Mouse (Mus musculus): ENCODE measurements at regions not wholly inside any gene's neighbourhood (a gene's known extent, or its start where the extent isn't known, plus 50 kb on each side); places are given as distances from the start of the nearest gene placed in this dataset.
A peak's percentile ranks its signal among the peaks of the same experiment; 100 is the strongest.

DNA sequence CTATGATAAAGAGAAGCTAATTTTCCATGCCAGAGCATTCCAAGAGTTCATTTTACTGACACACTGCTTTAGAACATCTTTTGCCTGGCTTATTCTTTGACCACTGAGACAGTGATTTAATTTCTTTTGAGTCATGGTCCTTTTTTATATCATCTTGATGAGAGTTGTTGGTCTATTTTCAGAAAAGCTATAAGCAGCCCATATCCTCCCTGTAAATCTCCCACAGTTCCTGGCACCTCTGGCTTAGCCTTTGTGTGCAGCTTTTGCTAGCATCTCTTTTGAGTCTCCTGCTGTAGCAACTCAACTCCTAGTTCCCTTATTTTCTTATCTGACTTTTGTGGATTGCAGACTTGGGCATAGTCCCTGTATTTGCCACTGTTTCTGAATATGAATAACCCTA is 207.5 kb upstream of the 4931417E11Rik start:
- no peaks in the 10 kb centered on the region for H3K27me3 ChIP-seq (ENCODE audit: control insufficient read depth, insufficient read depth, low read length)
- no peaks in the 10 kb centered on the region for H3K36me3 ChIP-seq (replicated peaks; ENCODE audit: control insufficient read depth, insufficient read depth)
- DNase-seq (ENCODE audit: low spot score) (no peak), ATAC-seq (ENCODE audit: low FRiP score) (no peak)
- no peak overlapping the region for H3K4me3 ChIP-seq (replicated peaks; ENCODE audit: low read length)
- no peaks in the 10 kb centered on the region for H3K9me3 ChIP-seq (ENCODE audit: control insufficient read depth, low read length)
- H3K4me2 ChIP-seq (replicated peaks) = no peak overlapping the region
- no peak overlapping the region for H3K27ac ChIP-seq
- H3K4me1 ChIP-seq (replicated peaks; ENCODE audit: control insufficient read depth, insufficient read depth, low read length) = no peaks in the 10 kb centered on the region
- H3K9ac ChIP-seq = no peak overlapping the region

DNA sequence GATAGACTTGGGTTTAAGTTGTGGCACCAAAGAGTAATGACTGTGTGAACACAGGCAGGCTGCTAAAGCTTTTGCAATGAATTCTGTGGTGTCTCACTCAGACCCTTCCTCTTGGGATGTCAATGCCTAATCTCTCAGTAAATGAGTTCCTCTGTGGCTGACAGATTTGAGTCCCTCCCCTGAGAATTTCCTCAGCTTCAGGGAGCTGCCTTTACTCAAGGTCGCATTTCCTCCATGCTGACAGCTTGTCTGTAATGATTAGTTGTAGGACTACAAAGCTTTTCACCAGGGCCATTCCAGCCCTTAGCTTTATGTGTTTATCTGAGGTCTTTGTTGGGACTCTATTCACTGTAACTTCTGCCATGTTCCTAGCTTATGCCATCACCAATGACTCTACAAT is 199.9 kb upstream of the 4931417E11Rik start:
- ATAC-seq (ENCODE audit: low FRiP score) (no peak), DNase-seq (ENCODE audit: low spot score) (no peak)
- Histone ChIP-seq H3K9ac (no peak overlapping the region), H3K27me3 (ENCODE audit: control insufficient read depth, insufficient read depth, low read length) (no peaks in the 10 kb centered on the region), H3K9me3 (ENCODE audit: control insufficient read depth, low read length) (no peaks in the 10 kb centered on the region), H3K4me3 (replicated peaks; ENCODE audit: low read length) (no peak overlapping the region), H3K4me2 (replicated peaks) (no peak overlapping the region), H3K27ac (no peak overlapping the region), H3K36me3 (replicated peaks; ENCODE audit: control insufficient read depth, insufficient read depth) (no peaks in the 10 kb centered on the region), H3K4me1 (replicated peaks; ENCODE audit: control insufficient read depth, insufficient read depth, low read length) (no peaks in the 10 kb centered on the region)
- WGBS = 31% methylated on average over 1 of the region's 1 CpGs

DNA sequence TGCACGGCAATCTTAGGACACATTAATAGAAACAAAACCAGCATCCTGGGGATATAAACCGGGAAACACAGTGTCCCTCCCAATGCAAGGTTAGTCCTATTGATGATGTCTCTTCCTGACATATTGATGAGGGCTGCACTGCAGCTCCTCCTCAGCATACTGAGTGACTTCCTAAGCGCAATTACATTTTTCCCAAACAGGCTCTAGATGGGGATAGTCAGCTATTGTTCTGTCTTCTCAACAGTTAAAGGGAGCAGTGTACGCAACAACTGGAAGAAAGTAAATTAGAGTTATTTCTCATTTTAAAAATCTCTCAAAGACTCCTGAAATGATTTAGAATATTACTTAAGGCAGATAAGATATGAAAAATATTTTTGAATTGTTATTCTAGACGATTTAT is 189.5 kb upstream of the 4931417E11Rik start:
- H3K36me3 ChIP-seq (replicated peaks; ENCODE audit: control insufficient read depth, insufficient read depth) = no peaks in the 10 kb centered on the region
- no peak overlapping the region for H3K27ac ChIP-seq
- peak; percentile 71 for DNase-seq (ENCODE audit: low spot score)
- no peaks in the 10 kb centered on the region for H3K4me1 ChIP-seq (replicated peaks; ENCODE audit: control insufficient read depth, insufficient read depth, low read length)
- H3K4me3 ChIP-seq (replicated peaks; ENCODE audit: low read length) = no peak overlapping the region
- H3K9me3 ChIP-seq (ENCODE audit: control insufficient read depth, low read length) = no peaks in the 10 kb centered on the region
- H3K4me2 ChIP-seq (replicated peaks) = no peak overlapping the region
- ATAC-seq (ENCODE audit: low FRiP score) = no peak
- WGBS = 65% methylated on average over 5 of the region's 5 CpGs
- no peak overlapping the region for H3K9ac ChIP-seq
- H3K27me3 ChIP-seq (ENCODE audit: control insufficient read depth, insufficient read depth, low read length) = no peaks in the 10 kb centered on the region

DNA sequence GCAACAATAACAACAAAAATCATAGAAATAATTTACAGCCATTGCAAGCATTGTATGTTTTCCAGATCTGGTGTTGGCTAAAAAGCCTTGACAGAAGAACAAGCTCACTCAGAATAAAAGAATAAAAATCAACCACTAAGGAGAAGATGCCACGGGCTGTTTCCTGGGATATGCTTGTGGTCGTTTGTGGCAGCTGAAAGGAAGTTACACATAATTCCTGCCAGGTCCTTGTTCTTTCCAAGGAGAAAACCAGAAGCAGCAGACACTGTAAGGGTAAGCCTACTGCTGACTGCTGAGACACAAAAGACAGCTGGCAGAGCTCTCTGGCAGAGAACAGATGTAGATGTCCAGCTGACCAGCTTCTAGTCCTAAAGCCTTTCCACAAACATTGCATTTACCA is 175.9 kb upstream of the 4931417E11Rik start:
- H3K27me3 ChIP-seq (ENCODE audit: control insufficient read depth, insufficient read depth, low read length) = no peaks in the 10 kb centered on the region
- ATAC-seq (ENCODE audit: low FRiP score) (no peak), DNase-seq (ENCODE audit: low spot score) (no peak)
- H3K4me2 ChIP-seq (replicated peaks) = no peak overlapping the region
- no peaks in the 10 kb centered on the region for H3K4me1 ChIP-seq (replicated peaks; ENCODE audit: control insufficient read depth, insufficient read depth, low read length)
- H3K36me3 ChIP-seq (replicated peaks; ENCODE audit: control insufficient read depth, insufficient read depth) = no peaks in the 10 kb centered on the region
- H3K9ac ChIP-seq = no peak overlapping the region
- H3K27ac ChIP-seq = no peak overlapping the region
- 57% methylated on average over 2 of the region's 2 CpGs for WGBS
- no peaks in the 10 kb centered on the region for H3K9me3 ChIP-seq (ENCODE audit: control insufficient read depth, low read length)
- H3K4me3 ChIP-seq (replicated peaks; ENCODE audit: low read length) = no peak overlapping the region

- no peaks in the 10 kb centered on the region for H3K27me3 ChIP-seq (ENCODE audit: control insufficient read depth, insufficient read depth, low read length)
- 29% methylated on average over 2 of the region's 2 CpGs for WGBS
- no peak overlapping the region for H3K4me2 ChIP-seq (replicated peaks)
These were observed 175.4 kb upstream of the 4931417E11Rik start for GRCm38 (mm10) chr6:73644778-73645267.

DNA sequence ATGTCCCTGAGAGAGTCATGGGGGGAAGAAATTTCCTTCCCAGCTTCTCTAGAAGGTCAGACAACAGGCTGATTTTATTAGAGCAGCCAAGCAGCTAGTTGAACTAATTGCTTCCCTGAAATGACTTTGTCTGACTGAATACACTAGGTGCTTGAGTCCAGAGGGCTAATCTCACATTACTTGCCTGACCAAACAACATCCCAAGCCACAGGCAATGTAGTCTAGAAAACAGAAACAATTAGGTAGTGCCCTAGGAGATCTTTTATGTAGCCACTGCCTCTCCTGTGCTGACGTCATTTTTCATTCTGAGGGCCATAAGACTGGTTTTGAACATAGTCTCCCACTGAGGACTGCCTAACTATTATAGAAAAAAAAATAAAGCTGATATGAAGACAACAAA is 159.1 kb upstream of the 4931417E11Rik start:
- no peaks in the 10 kb centered on the region for H3K9me3 ChIP-seq (ENCODE audit: control insufficient read depth, low read length)
- no peak overlapping the region for H3K4me2 ChIP-seq (replicated peaks)
- no peak overlapping the region for H3K9ac ChIP-seq
- no peak overlapping the region for H3K4me3 ChIP-seq (replicated peaks; ENCODE audit: low read length)
- H3K4me1 ChIP-seq (replicated peaks; ENCODE audit: control insufficient read depth, insufficient read depth, low read length) = no peaks in the 10 kb centered on the region
- H3K36me3 ChIP-seq (replicated peaks; ENCODE audit: control insufficient read depth, insufficient read depth) = no peaks in the 10 kb centered on the region
- H3K27ac ChIP-seq = no peak overlapping the region
- ATAC-seq (ENCODE audit: low FRiP score) (no peak), DNase-seq (ENCODE audit: low spot score) (no peak)
- WGBS = 22% methylated on average over 1 of the region's 1 CpGs
- no peaks in the 10 kb centered on the region for H3K27me3 ChIP-seq (ENCODE audit: control insufficient read depth, insufficient read depth, low read length)

More at GRCm38 (mm10) chr6:73644778-73645267, 175.4 kb upstream of the 4931417E11Rik start:
- Histone ChIP-seq H3K4me3 (replicated peaks; ENCODE audit: low read length) (no peak overlapping the region), H3K27ac (no peak overlapping the region), H3K4me1 (replicated peaks; ENCODE audit: control insufficient read depth, insufficient read depth, low read length) (no peaks in the 10 kb centered on the region), H3K9me3 (ENCODE audit: control insufficient read depth, low read length) (no peaks in the 10 kb centered on the region), H3K36me3 (replicated peaks; ENCODE audit: control insufficient read depth, insufficient read depth) (no peaks in the 10 kb centered on the region), H3K9ac (no peak overlapping the region)
- peak; percentile 81 for ATAC-seq (ENCODE audit: low FRiP score)
- no peak for DNase-seq (ENCODE audit: low spot score)

DNA sequence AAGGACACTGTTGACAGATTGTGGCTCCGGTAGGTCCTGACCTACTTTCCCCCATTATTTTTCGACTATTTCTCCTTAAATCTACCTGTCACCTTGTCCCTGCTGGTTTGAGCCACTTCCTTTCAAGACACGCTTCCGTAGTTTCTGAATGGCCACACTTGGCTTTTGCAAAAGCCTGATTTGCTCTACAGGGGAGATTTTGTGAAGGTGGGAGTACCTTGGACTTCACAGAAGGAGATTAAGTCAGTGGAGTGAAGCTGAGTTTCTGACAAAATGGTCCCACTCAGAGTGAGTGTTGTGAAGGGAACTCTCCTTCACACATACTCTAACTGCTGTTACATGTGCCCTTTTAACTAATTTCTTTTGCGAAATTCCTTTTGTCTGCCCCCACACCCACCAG is 157.0 kb upstream of the 4931417E11Rik start:
- DNase-seq (ENCODE audit: low spot score) (no peak), ATAC-seq (ENCODE audit: low FRiP score) (no peak)
- H3K27ac ChIP-seq = no peak overlapping the region
- no peaks in the 10 kb centered on the region for H3K27me3 ChIP-seq (ENCODE audit: control insufficient read depth, insufficient read depth, low read length)
- no peaks in the 10 kb centered on the region for H3K36me3 ChIP-seq (replicated peaks; ENCODE audit: control insufficient read depth, insufficient read depth)
- H3K4me3 ChIP-seq (replicated peaks; ENCODE audit: low read length) = no peak overlapping the region
- no peak overlapping the region for H3K9ac ChIP-seq
- no peaks in the 10 kb centered on the region for H3K9me3 ChIP-seq (ENCODE audit: control insufficient read depth, low read length)
- H3K4me1 ChIP-seq (replicated peaks; ENCODE audit: control insufficient read depth, insufficient read depth, low read length) = no peaks in the 10 kb centered on the region
- WGBS = 88% methylated on average over 5 of the region's 5 CpGs
- H3K4me2 ChIP-seq (replicated peaks) = no peak overlapping the region

GRCm38 (mm10) chr6:73624211-73624610 is 154.7 kb upstream of the 4931417E11Rik start:
- Histone ChIP-seq H3K36me3 (replicated peaks; ENCODE audit: control insufficient read depth, insufficient read depth) (no peaks in the 10 kb centered on the region), H3K27ac (no peak overlapping the region), H3K4me1 (replicated peaks; ENCODE audit: control insufficient read depth, insufficient read depth, low read length) (no peaks in the 10 kb centered on the region), H3K4me3 (replicated peaks; ENCODE audit: low read length) (no peak overlapping the region), H3K27me3 (ENCODE audit: control insufficient read depth, insufficient read depth, low read length) (no peaks in the 10 kb centered on the region), H3K9ac (no peak overlapping the region), H3K9me3 (ENCODE audit: control insufficient read depth, low read length) (no peaks in the 10 kb centered on the region), H3K4me2 (replicated peaks) (no peak overlapping the region)
- 94% methylated on average over 1 of the region's 1 CpGs for WGBS
- DNase-seq (ENCODE audit: low spot score) (no peak), ATAC-seq (ENCODE audit: low FRiP score) (no peak)

DNA sequence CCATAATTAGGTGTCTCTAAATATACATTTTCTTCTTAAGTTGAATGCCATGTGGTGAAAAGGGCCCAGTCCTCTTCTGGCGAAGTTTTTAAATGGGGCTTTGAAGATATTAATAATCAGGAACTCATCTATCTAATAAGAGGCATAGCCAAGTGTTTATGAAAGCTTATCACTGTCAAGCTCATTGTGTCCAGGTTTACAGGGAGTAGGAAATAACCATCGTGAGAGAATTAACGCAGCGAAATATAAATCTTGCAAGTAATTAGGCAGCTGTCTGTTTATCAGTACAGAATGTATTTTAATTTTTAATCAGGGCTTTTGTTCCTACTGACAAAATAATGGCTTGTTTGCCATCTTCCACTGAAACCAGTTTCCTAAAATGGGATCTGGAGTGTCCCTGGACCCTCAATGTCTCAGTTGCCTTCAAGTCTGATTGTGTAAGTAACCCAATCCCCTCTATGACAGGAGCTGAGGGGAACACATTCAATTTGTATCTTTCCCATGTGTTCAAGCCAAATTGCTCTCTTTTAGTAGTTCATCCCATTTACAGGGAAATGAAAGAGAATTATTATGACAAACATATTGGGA is 152.5 kb upstream of the 4931417E11Rik start:
- ATAC-seq (ENCODE audit: low FRiP score) (no peak), DNase-seq (ENCODE audit: low spot score) (no peak)

GRCm38 (mm10) chr6:73612266-73612665 is 142.8 kb upstream of the 4931417E11Rik start:
- Histone ChIP-seq H3K4me1 (replicated peaks; ENCODE audit: control insufficient read depth, insufficient read depth, low read length) (no peaks in the 10 kb centered on the region), H3K4me2 (replicated peaks) (no peak overlapping the region), H3K27me3 (ENCODE audit: control insufficient read depth, insufficient read depth, low read length) (no peaks in the 10 kb centered on the region), H3K36me3 (replicated peaks; ENCODE audit: control insufficient read depth, insufficient read depth) (no peaks in the 10 kb centered on the region), H3K4me3 (replicated peaks; ENCODE audit: low read length) (no peak overlapping the region), H3K9me3 (ENCODE audit: control insufficient read depth, low read length) (no peaks in the 10 kb centered on the region), H3K9ac (no peak overlapping the region), H3K27ac (no peak overlapping the region)
- WGBS = 57% methylated on average over 3 of the region's 3 CpGs
- DNase-seq (ENCODE audit: low spot score) (no peak), ATAC-seq (ENCODE audit: low FRiP score) (no peak)

More for the DNA sequence above, 152.5 kb upstream of the 4931417E11Rik start:
- 79% methylated on average over 4 of the region's 4 CpGs for WGBS
- Histone ChIP-seq H3K4me2 (replicated peaks) (no peak overlapping the region), H3K36me3 (replicated peaks; ENCODE audit: control insufficient read depth, insufficient read depth) (no peaks in the 10 kb centered on the region), H3K27me3 (ENCODE audit: control insufficient read depth, insufficient read depth, low read length) (no peaks in the 10 kb centered on the region), H3K9ac (no peak overlapping the region), H3K9me3 (ENCODE audit: control insufficient read depth, low read length) (no peaks in the 10 kb centered on the region), H3K4me1 (replicated peaks; ENCODE audit: control insufficient read depth, insufficient read depth, low read length) (no peaks in the 10 kb centered on the region), H3K27ac (no peak overlapping the region), H3K4me3 (replicated peaks; ENCODE audit: low read length) (no peak overlapping the region)
